Mouse (Mus musculus) Patski (cell line): ENCODE results near the gene Vwf. TPM values are rescaled to one million over a fixed set of nuclear protein-coding genes. Genes with fewer than 3 reads are reported as not detected.

ENCODE experiments used
- ATAC-seq: fragments of 100-300 bp; one replicate; pipeline ENCODE4 v1.8.0; 2021
- CTCF ChIA-PET: fragments of 350-600 bp; sonication (Branson Sonifier 250); formaldehyde crosslinking; loops from one replicate; lab custom pipeline; 2022; ENCODE audit warnings: inconsistent platforms; lab: Charles Lee
- POLR2A ChIA-PET: fragments of 350-600 bp; sonication (Branson Sonifier 250); formaldehyde crosslinking; loops from one replicate; lab custom pipeline; 2022; ENCODE audit warnings: antibody characterized with exemption, inconsistent platforms; lab: Charles Lee
- DNase-seq: peaks from one replicate; pipeline ENCODE4 v3.0.0-alpha.2; 2011; ENCODE audit warnings: low read depth, low spot score
- H3K27me3 ChIP-seq: fragments of 371-371 bp; one replicate; pipeline ENCODE4 v1.5.1; 2021
- CTCF ChIP-seq: fragments of 100-300 bp; IDR thresholded peaks from one replicate; pipeline ENCODE4 v1.5.1; 2021
- in situ Hi-C: fragments of 300-500 bp; cut with MboI; formaldehyde crosslinking; loops from 3 replicates; pipeline ENCODE4 v1.11.1; 2018; ENCODE audit warnings: low pct_unique_long_range_greater_than_20kb, mixed read lengths
- polyA plus RNA-seq: library from polyadenylated mRNA; unstranded; gene quantifications from one replicate; pipeline ENCODE4 v1.2.3, GENCODE M21; 2021

Vwf gene
- polyA plus RNA-seq, 1 experiment from 2014 or later, result 0.15 TPM

DNA sequence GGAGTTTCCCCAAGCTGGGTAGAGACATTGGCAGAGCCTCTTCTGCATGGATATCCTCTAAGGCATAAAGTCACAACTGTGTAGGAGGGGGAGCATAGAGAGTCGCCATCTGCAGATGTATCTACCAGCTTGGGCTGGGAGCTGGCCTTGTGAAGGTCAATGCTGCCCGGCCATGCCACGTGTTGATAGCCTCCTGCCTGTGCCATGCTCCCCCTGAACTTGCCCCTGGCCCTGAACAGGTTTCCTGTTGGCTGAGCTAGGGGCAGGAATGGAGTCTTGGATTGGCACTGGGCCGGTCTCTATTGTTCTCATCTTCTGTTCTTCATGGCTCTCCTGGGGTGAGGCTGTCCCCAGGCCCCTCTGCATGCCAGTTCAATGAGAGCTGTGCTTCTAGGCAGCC, 51.1 kb downstream of the Vwf start:
- POLR2A ChIA-PET, result no interaction called here
- in situ Hi-C loops, result no loop called here
- DNase-seq (no peak), ATAC-seq (no peak)
- no peaks in the 10 kb centered on the region for H3K27me3 ChIP-seq
- TF ChIP-seq CTCF, result no peak
- CTCF ChIA-PET, result interaction anchor here (1.3 to 2.1 kb wide), 5 partner anchors 10 to 179 kb away, joined by 3 to 8 read pairs (median 4); no protein-coding TSS in a partner anchor

- DNase-seq (no peak), ATAC-seq (no peak)
- no peaks in the 10 kb centered on the region for H3K27me3 ChIP-seq
- POLR2A ChIA-PET, result no interaction called here
- CTCF ChIA-PET, result interaction anchor here (0.8 to 2.7 kb wide), 10 partner anchors 10 to 446 kb away, joined by 3 to 19 read pairs (median 5); no protein-coding TSS in a partner anchor
- TF ChIP-seq CTCF, result no peak
- in situ Hi-C loops, result loop anchor here (5.0 kb wide), 4 partner anchors 103 to 323 kb away; no protein-coding TSS in a partner anchor
Observed at GRCm38 (mm10) chr6:125600036-125600558, 53.5 kb downstream of the Vwf start.

DNA sequence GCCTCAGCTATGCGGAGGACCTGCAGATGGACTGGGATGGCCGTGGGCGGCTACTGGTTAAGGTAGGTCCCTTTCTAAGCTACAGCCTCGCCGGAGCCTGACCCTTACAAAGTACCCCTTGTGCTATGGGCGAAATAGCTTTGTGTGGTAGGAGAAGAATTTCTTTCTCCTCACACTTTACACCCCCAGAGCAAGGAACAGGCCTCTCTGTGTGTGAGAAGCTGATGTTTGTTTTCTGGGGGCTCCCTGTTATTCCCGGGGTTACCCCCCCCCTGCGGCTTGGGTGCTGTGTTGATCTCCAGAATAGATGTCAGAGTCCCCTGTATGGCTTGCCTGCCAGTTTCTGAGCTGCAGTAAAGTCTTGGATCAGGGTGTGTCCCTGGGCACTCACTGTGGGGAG, 54.1 kb downstream of the Vwf start:
- no peak for ATAC-seq
- TF ChIP-seq CTCF, result no peak
- H3K27me3 ChIP-seq, result peaks cover 3% of the 10 kb centered on the region
- POLR2A ChIA-PET, result no interaction called here
- CTCF ChIA-PET, result interaction anchor here (0.8 to 2.7 kb wide), 8 partner anchors 10 to 326 kb away, joined by 3 to 19 read pairs (median 5); no protein-coding TSS in a partner anchor
- in situ Hi-C loops, result loop anchor here (5.0 kb wide), 4 partner anchors 103 to 323 kb away; no protein-coding TSS in a partner anchor
- no peak for DNase-seq

GRCm38 (mm10) chr6:125601190-125601589, 54.6 kb downstream of the Vwf start:
- peaks cover 4% of the 10 kb centered on the region for H3K27me3 ChIP-seq
- CTCF ChIA-PET, result interaction anchor here (0.8 to 5.4 kb wide), 10 partner anchors 11 to 327 kb away, joined by 3 to 51 read pairs (median 10); no protein-coding TSS in a partner anchor
- in situ Hi-C loops, result loop anchor here (5.0 kb wide), 4 partner anchors 104 to 324 kb away; no protein-coding TSS in a partner anchor
- no peak for DNase-seq
- ATAC-seq, result no peak
- no peak for TF ChIP-seq CTCF
- POLR2A ChIA-PET, result interaction anchor here (0.7 kb wide), 1 partner anchor 216 kb away, joined by 3 read pairs; no protein-coding TSS in a partner anchor

- ChIA-PET POLR2A (interaction anchor here (0.7 kb wide), 1 partner anchor 216 kb away, joined by 3 read pairs; no protein-coding TSS in a partner anchor), CTCF (interaction anchor here (0.8 to 5.4 kb wide), 5 partner anchors 11 to 327 kb away, joined by 3 to 51 read pairs (median 15); no protein-coding TSS in a partner anchor)
- no peak for TF ChIP-seq CTCF
- peaks cover 4% of the 10 kb centered on the region for H3K27me3 ChIP-seq
- ATAC-seq, result no peak
- in situ Hi-C loops, result loop anchor here (5.0 kb wide), 4 partner anchors 104 to 324 kb away; no protein-coding TSS in a partner anchor
- DNase-seq, result no peak
Observed at GRCm38 (mm10) chr6:125601748-125602147, 55.2 kb downstream of the Vwf start.

GRCm38 (mm10) chr6:125602354-125602753, 55.8 kb downstream of the Vwf start:
- CTCF ChIA-PET, result interaction anchor here (0.8 to 5.4 kb wide), 7 partner anchors 84 to 328 kb away, joined by 3 to 51 read pairs (median 5); no protein-coding TSS in a partner anchor
- DNase-seq (no peak), ATAC-seq (no peak)
- in situ Hi-C loops, result loop anchor here (5.0 kb wide), 4 partner anchors 105 to 325 kb away; no protein-coding TSS in a partner anchor
- no peak for TF ChIP-seq CTCF
- POLR2A ChIA-PET, result interaction anchor here (0.6 kb wide), 1 partner anchor 38 kb away, joined by 4 read pairs; no protein-coding TSS in a partner anchor
- H3K27me3 ChIP-seq, result peaks cover 10% of the 10 kb centered on the region

- TF ChIP-seq CTCF, result no peak
- DNase-seq (no peak), ATAC-seq (peak; percentile 37)
- in situ Hi-C loops, result loop anchor here (5.0 kb wide), 4 partner anchors 106 to 326 kb away; no protein-coding TSS in a partner anchor
- CTCF ChIA-PET, result interaction anchor here (0.7 to 5.4 kb wide), 10 partner anchors 19 to 328 kb away, joined by 3 to 51 read pairs (median 4); no protein-coding TSS in a partner anchor
- POLR2A ChIA-PET, result no interaction called here
- peaks cover 10% of the 10 kb centered on the region for H3K27me3 ChIP-seq
Observed at GRCm38 (mm10) chr6:125603234-125603633, 56.7 kb downstream of the Vwf start.

DNA sequence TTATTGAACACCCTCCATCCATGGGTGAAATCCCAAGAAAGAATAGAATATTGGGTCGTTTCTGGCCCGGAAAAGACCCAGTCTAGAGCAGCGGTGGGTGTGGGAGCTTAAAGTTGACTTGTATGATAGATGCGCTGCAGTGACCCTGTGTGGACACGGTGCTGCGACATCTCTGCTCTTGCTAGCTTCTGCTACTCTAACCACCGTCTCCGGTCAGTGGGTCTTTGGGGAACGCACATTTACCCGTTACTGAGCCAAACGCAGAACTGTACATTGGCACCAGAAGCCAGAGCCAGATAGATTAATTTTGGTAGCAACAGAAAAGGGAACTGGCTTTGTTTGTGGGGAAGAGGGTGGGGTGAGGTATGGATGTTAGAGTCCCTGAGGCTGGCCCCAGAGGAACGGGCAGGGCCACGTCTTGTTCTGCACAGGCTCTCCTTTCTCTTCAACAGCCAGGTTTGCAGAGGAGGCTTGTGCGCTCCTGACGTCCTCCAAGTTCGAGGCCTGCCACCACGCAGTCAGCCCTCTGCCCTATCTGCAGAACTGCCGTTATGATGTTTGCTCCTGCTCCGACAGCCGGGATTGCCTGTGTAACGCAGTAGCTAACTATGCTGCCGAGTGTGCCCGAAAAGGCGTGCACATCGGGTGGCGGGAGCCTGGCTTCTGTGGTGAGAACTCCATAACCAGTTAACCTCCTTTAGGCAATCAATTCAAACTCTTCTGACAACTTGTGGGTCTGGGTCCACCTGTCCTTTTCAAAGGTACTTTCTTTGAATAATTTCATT, 57.3 kb downstream of the Vwf start:
- DNase-seq (no peak), ATAC-seq (no peak)
- CTCF ChIA-PET, result interaction anchor here (0.7 to 5.4 kb wide), 12 partner anchors 18 to 329 kb away, joined by 3 to 51 read pairs (median 4); partner anchors contain the start of gene Tnfrsf1a
- in situ Hi-C loops, result loop anchor here (5.0 kb wide), 4 partner anchors 107 to 327 kb away; no protein-coding TSS in a partner anchor
- POLR2A ChIA-PET, result no interaction called here
- no peak for TF ChIP-seq CTCF
- peaks cover 10% of the 10 kb centered on the region for H3K27me3 ChIP-seq

GRCm38 (mm10) chr6:125604463-125605191, 58.1 kb downstream of the Vwf start:
- ChIA-PET POLR2A (no interaction called here), CTCF (interaction anchor here (0.7 to 5.4 kb wide), 15 partner anchors 10 to 330 kb away, joined by 3 to 51 read pairs (median 3); partner anchors contain the start of gene Tnfrsf1a)
- DNase-seq (no peak), ATAC-seq (peak; percentile 46)
- peaks cover 10% of the 10 kb centered on the region for H3K27me3 ChIP-seq
- TF ChIP-seq CTCF, result no peak
- in situ Hi-C loops, result loop anchor here (5.0 kb wide), 4 partner anchors 107 to 327 kb away; no protein-coding TSS in a partner anchor
